Mouse (Mus musculus): Measurements from ENCODE around the gene Cept1. TPM values are rescaled to one million over a fixed set of nuclear protein-coding genes. Genes with fewer than 3 reads are reported as not detected.

Gene Cept1
- total RNA-seq, 1 experiment, result 46.2 TPM

- no peak overlapping the region for H3K9ac ChIP-seq (ENCODE audit: insufficient read depth, low read depth, low read length, poor library complexity, severe bottlenecking)
- DNase-seq (ENCODE audit: low read depth, low spot score), result no peak
- TF ChIP-seq HCFC1 (IDR thresholded peaks at IDR 0.05; ENCODE audit: borderline replicate concordance, insufficient read depth, low read length) (no peak), ZC3H11A (IDR thresholded peaks at IDR 0.05; ENCODE audit: borderline replicate concordance, low read depth, low read length) (no peak), ZNF384 (IDR thresholded peaks at IDR 0.05; ENCODE audit: low read depth, low read length) (no peak), MAFK (IDR thresholded peaks at IDR 0.05; ENCODE audit: insufficient read depth, low read depth, low read length) (no peak), CHD2 (IDR thresholded peaks at IDR 0.05; ENCODE audit: low read depth, low read length) (no peak)
- in situ Hi-C loops (cut with MboI; ENCODE audit: low sequenced_read_pairs in 2 of 2, unreplicated experiment in 2 of 2), result no loop called here
- H3K4me3 ChIP-seq (ENCODE audit: insufficient read depth in 1 of 2, low read depth in 1 of 2, low read length in 2 of 2, poor library complexity in 1 of 2, severe bottlenecking in 1 of 2), result no peak overlapping the region
- no peaks in the 10 kb centered on the region for H3K9me3 ChIP-seq (ENCODE audit: control insufficient read depth, insufficient read depth, low read depth, low read length)
- H3K27ac ChIP-seq (ENCODE audit: insufficient read depth, low read depth, low read length, poor library complexity, severe bottlenecking), result no peak overlapping the region
- no peaks in the 10 kb centered on the region for H3K4me1 ChIP-seq (ENCODE audit: control insufficient read depth in 2 of 2, insufficient read depth in 2 of 2, low read length in 2 of 2, poor library complexity in 1 of 2)
- H3K36me3 ChIP-seq (ENCODE audit: control insufficient read depth, insufficient read depth, low read length, poor library complexity, severe bottlenecking), result no peaks in the 10 kb centered on the region
These were observed 85.1 kb downstream of the Cept1 start for GRCm38 (mm10) chr3:106462493-106462892.

GRCm38 (mm10) chr3:106462059-106462470 lies 85.5 kb downstream of the Cept1 start:
- H3K4me1 ChIP-seq (ENCODE audit: control insufficient read depth in 2 of 2, insufficient read depth in 2 of 2, low read length in 2 of 2, poor library complexity in 1 of 2), result no peaks in the 10 kb centered on the region
- H3K9me3 ChIP-seq (ENCODE audit: control insufficient read depth, insufficient read depth, low read depth, low read length), result no peaks in the 10 kb centered on the region
- TF ChIP-seq MAFK (IDR thresholded peaks at IDR 0.05; ENCODE audit: insufficient read depth, low read depth, low read length) (no peak), ZNF384 (IDR thresholded peaks at IDR 0.05; ENCODE audit: low read depth, low read length) (no peak), ZC3H11A (IDR thresholded peaks at IDR 0.05; ENCODE audit: borderline replicate concordance, low read depth, low read length) (no peak), HCFC1 (IDR thresholded peaks at IDR 0.05; ENCODE audit: borderline replicate concordance, insufficient read depth, low read length) (no peak), CHD2 (IDR thresholded peaks at IDR 0.05; ENCODE audit: low read depth, low read length) (no peak)
- no peak overlapping the region for H3K27ac ChIP-seq (ENCODE audit: insufficient read depth, low read depth, low read length, poor library complexity, severe bottlenecking)
- H3K9ac ChIP-seq (ENCODE audit: insufficient read depth, low read depth, low read length, poor library complexity, severe bottlenecking), result no peak overlapping the region
- no peak for DNase-seq (ENCODE audit: low read depth, low spot score)
- no peak overlapping the region for H3K4me3 ChIP-seq (ENCODE audit: insufficient read depth in 1 of 2, low read depth in 1 of 2, low read length in 2 of 2, poor library complexity in 1 of 2, severe bottlenecking in 1 of 2)
- in situ Hi-C loops (cut with MboI; ENCODE audit: low sequenced_read_pairs in 2 of 2, unreplicated experiment in 2 of 2), result no loop called here
- H3K36me3 ChIP-seq (ENCODE audit: control insufficient read depth, insufficient read depth, low read length, poor library complexity, severe bottlenecking), result no peaks in the 10 kb centered on the region

GRCm38 (mm10) chr3:106457298-106457869 lies 90.2 kb downstream of the Cept1 start:
- no peak overlapping the region for H3K4me3 ChIP-seq (ENCODE audit: insufficient read depth in 1 of 2, low read depth in 1 of 2, low read length in 2 of 2, poor library complexity in 1 of 2, severe bottlenecking in 1 of 2)
- no peak for DNase-seq (ENCODE audit: low read depth, low spot score)
- TF ChIP-seq CHD2 (IDR thresholded peaks at IDR 0.05; ENCODE audit: low read depth, low read length) (no peak), ZNF384 (IDR thresholded peaks at IDR 0.05; ENCODE audit: low read depth, low read length) (no peak), HCFC1 (IDR thresholded peaks at IDR 0.05; ENCODE audit: borderline replicate concordance, insufficient read depth, low read length) (no peak), MAFK (IDR thresholded peaks at IDR 0.05; ENCODE audit: insufficient read depth, low read depth, low read length) (no peak), ZC3H11A (IDR thresholded peaks at IDR 0.05; ENCODE audit: borderline replicate concordance, low read depth, low read length) (no peak)
- H3K27ac ChIP-seq (ENCODE audit: insufficient read depth, low read depth, low read length, poor library complexity, severe bottlenecking), result no peak overlapping the region
- no peak overlapping the region for H3K9ac ChIP-seq (ENCODE audit: insufficient read depth, low read depth, low read length, poor library complexity, severe bottlenecking)
- no peaks in the 10 kb centered on the region for H3K36me3 ChIP-seq (ENCODE audit: control insufficient read depth, insufficient read depth, low read length, poor library complexity, severe bottlenecking)
- no peaks in the 10 kb centered on the region for H3K9me3 ChIP-seq (ENCODE audit: control insufficient read depth, insufficient read depth, low read depth, low read length)
- in situ Hi-C loops (cut with MboI; ENCODE audit: low sequenced_read_pairs in 2 of 2, unreplicated experiment in 2 of 2), result loop anchor here in 1 of 2 experiments (10.0 kb wide), 1 partner anchor 463 kb away; no protein-coding TSS in a partner anchor
- H3K4me1 ChIP-seq (ENCODE audit: control insufficient read depth in 2 of 2, insufficient read depth in 2 of 2, low read length in 2 of 2, poor library complexity in 1 of 2), result no peaks in the 10 kb centered on the region

- no peaks in the 10 kb centered on the region for H3K4me1 ChIP-seq (ENCODE audit: control insufficient read depth in 2 of 2, insufficient read depth in 2 of 2, low read length in 2 of 2, poor library complexity in 1 of 2)
- H3K9me3 ChIP-seq (ENCODE audit: control insufficient read depth, insufficient read depth, low read depth, low read length), result no peaks in the 10 kb centered on the region
- H3K9ac ChIP-seq (ENCODE audit: insufficient read depth, low read depth, low read length, poor library complexity, severe bottlenecking), result no peak overlapping the region
- TF ChIP-seq HCFC1 (IDR thresholded peaks at IDR 0.05; ENCODE audit: borderline replicate concordance, insufficient read depth, low read length) (no peak), ZNF384 (IDR thresholded peaks at IDR 0.05; ENCODE audit: low read depth, low read length) (no peak), CHD2 (IDR thresholded peaks at IDR 0.05; ENCODE audit: low read depth, low read length) (no peak), MAFK (IDR thresholded peaks at IDR 0.05; ENCODE audit: insufficient read depth, low read depth, low read length) (no peak), ZC3H11A (IDR thresholded peaks at IDR 0.05; ENCODE audit: borderline replicate concordance, low read depth, low read length) (no peak)
- no peak for DNase-seq (ENCODE audit: low read depth, low spot score)
- H3K4me3 ChIP-seq (ENCODE audit: insufficient read depth in 1 of 2, low read depth in 1 of 2, low read length in 2 of 2, poor library complexity in 1 of 2, severe bottlenecking in 1 of 2), result no peak overlapping the region
- no peak overlapping the region for H3K27ac ChIP-seq (ENCODE audit: insufficient read depth, low read depth, low read length, poor library complexity, severe bottlenecking)
- H3K36me3 ChIP-seq (ENCODE audit: control insufficient read depth, insufficient read depth, low read length, poor library complexity, severe bottlenecking), result no peaks in the 10 kb centered on the region
- in situ Hi-C loops (cut with MboI; ENCODE audit: low sequenced_read_pairs in 2 of 2, unreplicated experiment in 2 of 2), result loop anchor here in 1 of 2 experiments (10.0 kb wide), 1 partner anchor 458 kb away; no protein-coding TSS in a partner anchor
These were observed 95.0 kb downstream of the Cept1 start for GRCm38 (mm10) chr3:106452616-106453015.

Other genes with a start within 250 kb of the Cept1 start
- not detected in 2 replicates for gene Chil6, start 141.6 kb downstream of the Cept1 start, total RNA-seq (2012; rRNA removed)
- 0.37 and 0.67 TPM in 2 replicates for gene Dennd2d, start 65.4 kb downstream of the Cept1 start, total RNA-seq (2012; rRNA removed)
- gene Dram2, start within 50 bp of the Cept1 start, total RNA-seq (2012; rRNA removed), result 14.9 and 15.1 TPM in 2 replicates
- gene Lrif1, start 137.2 kb upstream of the Cept1 start, total RNA-seq (2012; rRNA removed), result 12.0 and 14.9 TPM in 2 replicates
- 0.40 TPM in 1 of 2 replicates, not detected in the other for gene Cd53, start 242.3 kb upstream of the Cept1 start, total RNA-seq (2012; rRNA removed)

All from ES-E14 (cell line).